Comparison of ENCODE assay signal across 19 mouse cellular contexts in the genomic region with DNA sequence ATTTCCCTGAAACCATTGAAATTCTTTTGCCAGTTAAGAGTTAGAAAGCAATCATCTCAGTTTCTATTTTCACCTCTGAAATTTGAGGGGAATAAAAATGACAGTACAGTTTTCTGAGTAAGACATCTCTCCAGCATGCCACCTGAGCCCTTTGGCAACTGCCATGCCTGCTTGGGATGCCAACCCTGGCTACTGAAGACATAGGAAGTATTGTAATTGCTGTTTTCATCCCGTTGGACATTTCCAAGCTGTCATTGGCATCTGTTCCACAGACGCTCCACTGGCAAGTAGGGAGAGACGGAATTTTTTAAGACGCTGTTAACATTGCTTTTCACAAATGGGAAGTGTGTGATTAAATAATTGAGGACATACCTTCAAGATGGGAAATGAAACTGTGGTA.
DNase-seq lines count a peak whose midpoint lies in the region; ATAC-seq and TF ChIP-seq lines count a peak whose summit lies in the region.
"Had no signal": no experiment of that assay in that cellular context is flagged by ENCODE, and none has a peak within 500 bp of the region (broad histone marks: within the 10 kb centered on the region; RNA-seq: fewer than 3 reads in every experiment).

No protein-coding gene starts in this region.

- TF ChIP-seq CTCF in brain, embryonic 14.5 days (IDR thresholded peaks at IDR 0.05; ENCODE audit: borderline replicate concordance, extremely low read depth, insufficient read depth, insufficient read length) = no peak

- peak; percentile 90 for ATAC-seq in forebrain, embryonic 15.5 days (replicated peaks)
- ATAC-seq: liver, embryonic 12.5 days had no signal

- no peak overlapping the region for H3K4me3 ChIP-seq in forebrain, embryonic 15.5 days
- no peak overlapping the region for H3K4me3 ChIP-seq in forebrain, embryonic 10.5 days
- H3K4me3 ChIP-seq: heart, embryonic 13.5 days; limb, embryonic 12.5 days; liver, embryonic 12.5 days had no signal

- no peak overlapping the region for H3K9ac ChIP-seq in forebrain, embryonic 15.5 days (replicated peaks)
- H3K9ac ChIP-seq: heart, embryonic 13.5 days; limb, embryonic 12.5 days; liver, embryonic 12.5 days had no signal

- H3K4me2 ChIP-seq in forebrain, embryonic 15.5 days (replicated peaks) = no peak overlapping the region
- H3K4me2 ChIP-seq: heart, embryonic 13.5 days; limb, embryonic 12.5 days; liver, embryonic 12.5 days had no signal

- WGBS in forebrain, embryonic 15.5 days = 50% methylated on average over 4 of the region's 4 CpGs
- 87% methylated on average over 4 of the region's 4 CpGs for WGBS in forebrain, embryonic 10.5 days

- H3K27ac ChIP-seq in forebrain, embryonic 15.5 days (replicated peaks) = no peak overlapping the region
- H3K27ac ChIP-seq in forebrain, embryonic 10.5 days = no peak overlapping the region
- H3K27ac ChIP-seq: heart, embryonic 13.5 days; limb, embryonic 12.5 days; liver, embryonic 12.5 days had no signal

- no peak for TF ChIP-seq POLR2A in brain, embryonic 14.5 days (IDR thresholded peaks at IDR 0.05; ENCODE audit: borderline replicate concordance, extremely low read depth, insufficient read depth, insufficient read length, poor library complexity, severe bottlenecking)

- peaks cover 8% of the 10 kb centered on the region; the same call in 1 of the 2 replicates for H3K4me1 ChIP-seq in forebrain, embryonic 15.5 days
- no peaks in the 10 kb centered on the region for H3K4me1 ChIP-seq in forebrain, embryonic 10.5 days
- H3K4me1 ChIP-seq: liver, embryonic 12.5 days had no signal

- H3K27me3 ChIP-seq in forebrain, embryonic 15.5 days = no peaks in the 10 kb centered on the region
- H3K27me3 ChIP-seq in forebrain, embryonic 10.5 days (ENCODE audit: poor library complexity, severe bottlenecking) = no peaks in the 10 kb centered on the region
- H3K27me3 ChIP-seq: heart, embryonic 13.5 days; limb, embryonic 12.5 days; liver, embryonic 12.5 days had no signal

- DNase-seq in forebrain, embryonic 10.5 days (ENCODE audit: extremely low spot score, low spot score) = no peak
- peak; percentile 12 to 22 for DNase-seq in layer of hippocampus, adult 8-10 months (ENCODE audit: low spot score in 2 of 2)
- DNase-seq in layer of hippocampus, adult 11-12 months (ENCODE audit: low spot score) = no peak
- peak; percentile 9 for DNase-seq in Muller cell, postnatal 12 days (ENCODE audit: inconsistent ontology term)
- DNase-seq in brain, embryonic 14.5 days (ENCODE audit: low read depth) = peak; percentile 89
- DNase-seq in lung, postnatal 25 days (ENCODE audit: low spot score) = no peak
- DNase-seq: cerebellum, adult 11-12 months; gastrocnemius, postnatal 10 days; heart, adult 18-20 months; kidney, adult 8-10 months; kidney, postnatal 14 days; lung, adult 2 months; lung, postnatal 36 days; retina, postnatal 1 day; thymus, postnatal 14 days had no signal

- H3K9me3 ChIP-seq in forebrain, embryonic 15.5 days = no peaks in the 10 kb centered on the region
- H3K9me3 ChIP-seq in forebrain, embryonic 10.5 days = no peaks in the 10 kb centered on the region
- H3K9me3 ChIP-seq: heart, embryonic 13.5 days; limb, embryonic 12.5 days; liver, embryonic 12.5 days had no signal

- no peaks in the 10 kb centered on the region for H3K36me3 ChIP-seq in forebrain, embryonic 15.5 days
- no peaks in the 10 kb centered on the region for H3K36me3 ChIP-seq in forebrain, embryonic 10.5 days (replicated peaks)
- H3K36me3 ChIP-seq: heart, embryonic 13.5 days; limb, embryonic 12.5 days; liver, embryonic 12.5 days had no signal

Comparison
In these comparisons a context has a peak if more than half of its experiments do, and no peak if none do; other contexts are left out.
1. DNase-seq: peak in layer of hippocampus, adult 8-10 months (2 of 2), Muller cell, postnatal 12 days (single experiment) and brain, embryonic 14.5 days (single experiment); none in forebrain, embryonic 10.5 days (single experiment), layer of hippocampus, adult 11-12 months (single experiment) and lung, postnatal 25 days (single experiment).